Mouse (Mus musculus) adrenal gland, adult 8-10 months (tissue): ENCODE data around the gene Anp32b. TPM values are rescaled to one million over a fixed set of nuclear protein-coding genes. Genes with fewer than 3 reads are reported as not detected.
A peak's percentile ranks its signal among the peaks of the same experiment; 100 is the strongest.

Experiments
- DNase-seq: peaks from one replicate; pipeline ENCODE4 v3.0.0; 2022
- total RNA-seq, 4 experiments: library from RNA; stranded (reverse); gene quantifications; 2 replicates each; pipeline ENCODE4 v1.2.4; 2022

Anp32b gene
- total RNA-seq, 4 experiments from 2014 or later: 104 to 129 (median 117) TPM

DNA sequence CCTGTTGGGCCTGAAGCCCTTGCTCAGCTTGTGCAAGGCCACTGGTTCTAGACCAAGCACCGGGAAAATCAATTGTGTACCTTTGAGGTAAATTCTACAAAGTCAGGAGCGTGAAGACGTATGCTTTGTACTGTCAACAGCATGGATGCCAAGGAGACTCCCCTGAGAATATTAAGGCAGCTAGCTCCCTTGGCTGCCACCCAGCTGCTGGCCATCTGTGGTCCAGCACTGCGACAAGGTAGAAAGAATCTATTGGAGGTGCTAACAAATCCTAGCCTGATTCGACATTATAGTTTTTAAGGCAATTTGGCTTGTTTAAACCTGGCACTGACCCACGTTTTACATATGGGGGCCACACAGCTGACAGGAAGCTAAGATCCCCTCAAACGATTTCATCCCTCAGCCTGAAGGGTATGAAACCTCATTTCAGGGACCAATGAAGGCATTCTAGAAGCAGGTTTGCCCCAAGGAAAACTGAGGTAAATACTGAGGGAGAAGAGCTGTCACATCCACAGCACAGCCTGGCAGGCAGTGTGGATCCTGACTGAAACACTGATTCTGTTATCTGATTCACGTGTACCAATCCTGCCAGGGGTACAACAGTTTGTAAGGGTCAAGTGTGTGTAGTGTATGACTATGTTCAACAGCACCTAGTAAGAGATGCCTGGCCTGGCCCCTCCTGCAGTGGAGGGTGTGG lies 54.8 kb downstream of the Anp32b start:
- no peak for DNase-seq

DNA sequence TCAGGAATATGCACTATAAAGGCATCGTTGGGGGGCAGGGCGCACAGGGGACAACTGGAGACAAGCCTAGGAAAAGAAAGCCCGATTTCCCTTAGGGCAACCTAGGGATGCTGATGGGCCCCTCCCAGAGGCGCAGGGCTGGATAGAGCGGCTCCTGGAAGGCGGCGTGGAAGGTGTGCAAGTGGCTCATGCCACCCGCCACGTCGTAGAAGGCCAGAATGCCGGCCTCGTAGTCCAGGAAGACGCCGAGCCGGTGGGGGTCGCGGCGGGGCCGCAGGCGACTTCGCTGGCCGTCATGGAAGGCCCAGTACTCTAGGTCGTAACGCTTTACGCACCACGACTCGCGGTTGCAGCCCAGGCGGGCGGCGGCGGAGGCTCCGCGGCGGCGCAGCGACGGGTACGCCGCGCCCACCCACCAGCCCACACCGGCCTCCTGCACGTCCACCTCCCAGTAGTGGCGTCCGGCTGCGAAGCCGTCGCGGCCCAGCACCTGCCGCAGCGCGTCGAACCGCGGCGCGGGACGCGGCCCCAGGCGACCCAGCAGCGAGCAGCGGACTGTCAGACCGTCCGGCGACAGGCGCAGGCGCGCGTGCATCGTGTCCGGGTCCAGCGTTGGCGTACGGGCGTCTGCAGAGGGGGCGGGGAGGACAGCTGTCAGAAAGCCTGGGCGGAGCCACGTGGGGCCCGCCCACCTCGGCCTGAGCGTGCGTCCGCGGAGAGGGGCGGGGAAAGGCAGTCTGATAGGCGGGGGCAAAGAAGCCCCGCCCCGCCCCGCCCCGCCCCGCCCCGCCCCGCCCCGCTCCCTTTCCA lies 56.3 kb downstream of the Anp32b start:
- DNase-seq: peak; percentile 94

DNA sequence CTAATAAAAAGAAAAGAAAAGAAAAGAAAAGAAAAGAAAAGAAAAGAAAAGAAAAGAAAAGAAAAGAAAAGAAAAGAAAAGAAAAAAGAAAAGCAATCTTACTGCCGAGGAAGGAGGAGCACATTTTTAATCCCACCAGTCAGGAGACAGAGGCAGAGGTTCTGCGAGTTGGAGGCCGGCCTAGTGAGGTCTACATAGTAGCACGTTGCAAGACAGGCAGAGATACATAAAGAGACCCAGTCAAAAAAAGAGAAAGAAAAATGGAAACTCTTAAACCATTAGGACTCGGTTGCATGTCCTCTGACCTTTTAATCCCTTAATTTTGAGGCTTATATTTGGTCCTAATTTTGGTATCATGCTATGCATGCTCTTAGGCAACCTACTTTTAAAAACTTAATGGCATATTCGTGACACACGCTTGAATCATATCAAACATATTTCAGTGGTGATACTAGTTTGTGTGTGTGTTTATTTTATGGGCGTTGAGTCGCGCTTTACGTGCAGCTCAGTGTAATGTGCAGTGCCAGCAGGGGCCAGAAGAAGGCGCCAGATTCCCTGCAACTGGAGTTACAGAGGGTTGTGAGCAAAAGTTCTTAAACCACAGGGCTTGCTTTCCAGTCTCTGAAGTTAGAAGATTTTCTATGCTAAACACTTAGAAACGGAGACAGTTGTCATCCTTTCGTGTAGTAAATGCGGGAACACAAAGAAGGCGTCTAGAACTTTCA lies 57.2 kb downstream of the Anp32b start:
- peak; percentile 70 for DNase-seq

DNA sequence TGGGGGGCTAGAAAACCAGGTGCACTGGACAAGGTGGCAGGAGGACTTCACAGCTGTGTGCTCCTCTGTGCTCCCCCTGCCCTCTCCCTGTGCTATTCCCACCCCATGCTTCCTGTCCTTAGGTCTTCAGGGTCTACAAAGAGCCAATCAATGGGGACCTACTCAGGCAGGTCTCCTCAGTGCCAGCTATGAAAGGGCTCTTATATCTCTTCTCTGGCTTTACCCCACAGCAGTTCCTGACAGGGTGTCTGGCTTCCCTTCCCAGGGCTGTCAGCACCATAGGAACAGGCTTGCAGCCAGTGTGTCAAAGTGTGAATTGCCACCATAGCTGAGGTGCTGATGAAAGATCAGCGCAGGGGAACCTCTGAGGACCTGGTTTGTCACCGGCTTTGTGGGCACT lies 69.8 kb downstream of the Anp32b start:
- DNase-seq: no peak

DNA sequence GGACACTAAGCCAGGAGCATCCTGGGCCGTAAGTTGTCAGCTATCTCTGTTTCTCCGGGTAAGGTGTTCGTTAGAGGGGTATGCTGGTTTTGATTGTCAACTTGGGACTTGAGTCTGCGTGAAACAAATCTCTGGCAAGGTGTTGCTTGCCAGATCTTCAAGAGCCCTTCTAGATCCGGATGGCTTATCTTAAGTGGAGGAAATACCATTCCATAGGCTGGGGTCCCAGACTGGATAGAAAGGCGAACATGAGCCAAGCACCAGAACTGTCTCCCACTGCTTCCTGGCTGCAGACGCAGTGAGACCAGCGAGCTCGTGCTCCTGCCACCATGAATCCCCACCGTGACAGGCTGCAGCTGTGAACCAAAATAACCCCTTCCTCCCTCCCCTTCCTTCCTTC lies 70.8 kb downstream of the Anp32b start:
- no peak for DNase-seq

Other genes with a start within 250 kb of the Anp32b start
- gene Foxe1, start 107.3 kb upstream of the Anp32b start, total RNA-seq: not detected
- 1 to 10 TPM; 5.6 to 7.8 (median 6.7) TPM for gene Trmo, start 61.5 kb upstream of the Anp32b start, total RNA-seq
- gene Hemgn, start 37.4 kb upstream of the Anp32b start, total RNA-seq: under 1 TPM in 1 of 4 experiments, not detected in 3; 0.11 TPM
- gene Nans, start 38.3 kb downstream of the Anp32b start, total RNA-seq: 10 to 100 TPM; 35.0 to 43.4 (median 38.6) TPM
- gene Trim14, start 85.2 kb downstream of the Anp32b start, total RNA-seq: 10 to 100 TPM in 2 of 4 experiments, 1 to 10 TPM in 2; 5.1 to 12.2 (median 8.2) TPM
- gene Coro2a, start 151.3 kb downstream of the Anp32b start, total RNA-seq: 1 to 10 TPM; 2.7 to 6.3 (median 5.1) TPM
- gene Tbc1d2, start 199.3 kb downstream of the Anp32b start, total RNA-seq: 10 to 100 TPM in 1 of 4 experiments, 1 to 10 TPM in 3; 2.6 to 10.5 (median 7.0) TPM